Mouse (Mus musculus) heart, postnatal 0 days (tissue): Measurements from ENCODE around the gene Cry1. TPM values are rescaled to one million over a fixed set of nuclear protein-coding genes. Genes with fewer than 3 reads are reported as not detected.

Experiments
- ATAC-seq: fragments of 200-750 bp; cut with Nextera tagmentation; 2 replicates; pipeline ENCODE4 v1.8.0; 2017; ENCODE audit warnings: low read depth, moderate number of reproducible peaks, moderate library complexity; ENCODE audit not compliant: insufficient read depth
- DNase-seq: peaks from one replicate; pipeline ENCODE4 v3.0.0-alpha.2; 2016; ENCODE audit warnings: low spot score
- H3K27ac ChIP-seq: fragments of 300-500 bp; sonication (generic); 2 replicates; pipeline ENCODE4 v1.5.1; 2014; ENCODE audit warnings: low read depth, mild to moderate bottlenecking
- H3K27me3 ChIP-seq: fragments of 300-500 bp; sonication (generic); 2 replicates; pipeline ENCODE4 v1.6.1; 2014; ENCODE audit warnings: low read length, mixed read lengths; ENCODE audit not compliant: control insufficient read depth, insufficient read depth
- H3K36me3 ChIP-seq: fragments of 300-500 bp; sonication (generic); replicated peaks from 2 replicates; pipeline ENCODE4 v1.6.1; 2014; ENCODE audit warnings: low read length, mixed read lengths; ENCODE audit not compliant: control insufficient read depth, insufficient read depth
- H3K4me1 ChIP-seq: fragments of 300-500 bp; sonication (generic); 2 replicates; pipeline ENCODE4 v1.6.1; 2014; ENCODE audit warnings: antibody characterized with exemption; ENCODE audit not compliant: control insufficient read depth, insufficient read depth
- H3K4me2 ChIP-seq: fragments of 300-500 bp; sonication (generic); 2 replicates; pipeline ENCODE4 v1.6.1; 2014; ENCODE audit warnings: low read depth, mild to moderate bottlenecking, low read length, moderate library complexity
- H3K4me3 ChIP-seq: fragments of 300-500 bp; sonication (generic); 2 replicates; pipeline ENCODE4 v1.5.1; 2014; ENCODE audit warnings: low read depth, low read length
- H3K9ac ChIP-seq: fragments of 300-500 bp; sonication (generic); replicated peaks from 2 replicates; pipeline ENCODE4 v1.6.1; 2014; ENCODE audit warnings: low read depth, low read length, mixed read lengths
- H3K9me3 ChIP-seq: fragments of 300-500 bp; sonication (generic); replicated peaks from 2 replicates; pipeline ENCODE4 v1.6.1; 2016; ENCODE audit warnings: low read length; ENCODE audit not compliant: control insufficient read depth
- CTCF ChIP-seq: IDR thresholded peaks from 2 replicates; pipeline ENCODE4 v1.5.1; 2016; ENCODE audit warnings: antibody characterized with exemption, control low read depth, low read depth
- EP300 ChIP-seq: IDR thresholded peaks from 2 replicates; pipeline ENCODE4 v1.6.1; 2016; ENCODE audit warnings: antibody characterized with exemption, low read depth
- WGBS: fragments of 180-500 bp; shearing (Covaris S2); extraction: QIAGEN DNeasy Blood & Tissue Kit; methylation state at CpG from one replicate; pipeline ENCODE4 v1.1.7; 2014; 5-methylcytosine and 5-hydroxymethylcytosine counted together
- polyA plus RNA-seq: library from polyadenylated mRNA; unstranded; fragments of >200 nt; fragmentation: Nextera tagmentation; extraction: Ambion mirVana; gene quantifications from 2 replicates; pipeline ENCODE4 v1.2.1, GENCODE M21; 2015
- total RNA-seq: library from RNA; depleted of rRNA; stranded (reverse); fragments of >200 nt; gene quantifications from 2 replicates; pipeline ENCODE4 v1.2.3, GENCODE M21; 2014; ENCODE audit warnings: low replicate concordance

Gene Cry1
- total and polyA plus RNA-seq, 2 experiments from 2014 or later: 9.6 to 17.5 TPM

DNA sequence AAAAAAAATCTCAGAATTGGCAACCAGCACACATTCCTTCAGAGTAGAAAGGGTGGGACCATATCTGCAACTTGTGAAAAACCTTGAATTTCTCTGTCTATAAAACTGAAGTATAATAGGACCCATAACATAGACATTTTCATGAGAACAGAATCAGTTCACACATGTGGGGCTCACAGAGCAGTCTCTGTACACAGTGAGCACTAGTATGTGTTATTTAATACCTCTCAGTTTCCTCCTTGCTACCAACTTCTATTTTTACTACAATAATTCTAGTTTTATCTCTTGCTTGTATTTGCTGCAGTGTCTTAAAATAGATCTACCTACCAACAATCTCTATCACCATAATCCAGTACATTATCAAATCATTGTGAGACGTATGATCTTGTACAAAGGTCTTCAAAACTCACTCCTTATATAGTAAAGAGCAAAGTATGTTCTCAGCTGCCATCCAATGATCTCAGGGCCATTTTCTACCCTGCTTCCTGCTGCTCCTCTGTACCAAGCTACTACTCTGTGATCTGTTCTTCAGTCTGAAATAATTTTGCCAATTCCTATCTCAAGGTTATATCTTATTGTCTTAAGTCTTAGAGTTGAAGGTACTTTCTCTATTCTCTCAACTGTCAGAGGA lies 24.8 kb downstream of the Cry1 start:
- no peaks in the 10 kb centered on the region for H3K27me3 ChIP-seq
- H3K36me3 ChIP-seq: no peaks in the 10 kb centered on the region
- H3K27ac ChIP-seq: peak overlapping the region; percentile 53; the same call in 1 of the 2 replicates
- no peak; the same call in 1 of the 2 replicates for ATAC-seq
- TF ChIP-seq CTCF: no peak
- TF ChIP-seq EP300: no peak
- no peak overlapping the region for H3K9ac ChIP-seq
- H3K4me3 ChIP-seq: no peak overlapping the region
- no peak for DNase-seq
- H3K4me2 ChIP-seq: no peak overlapping the region
- peaks cover 8% of the 10 kb centered on the region for H3K4me1 ChIP-seq
- 10% methylated on average over 1 of the region's 1 CpGs for WGBS
- H3K9me3 ChIP-seq: no peaks in the 10 kb centered on the region

DNA sequence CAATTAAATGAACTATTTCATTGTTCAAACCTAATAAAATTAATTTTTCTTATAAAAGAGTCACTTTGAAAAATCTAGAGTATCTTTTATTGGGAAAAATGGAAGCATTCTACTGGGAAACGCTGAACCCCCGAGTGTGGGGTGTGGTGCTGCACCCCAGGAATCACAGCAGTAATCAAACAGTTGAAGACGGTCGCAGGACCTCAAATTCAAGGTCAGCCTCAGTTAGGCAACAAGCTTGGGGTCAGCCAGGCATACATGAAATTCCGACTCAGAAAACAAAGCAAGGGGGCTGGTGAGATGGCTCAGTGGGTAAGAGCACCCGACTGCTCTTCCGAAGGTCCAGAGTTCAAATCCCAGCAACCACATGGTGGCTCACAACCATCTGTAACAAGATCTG lies 27.4 kb downstream of the Cry1 start:
- WGBS: 92% methylated on average over 7 of the region's 7 CpGs
- peaks cover 8% of the 10 kb centered on the region for H3K4me1 ChIP-seq
- H3K4me3 ChIP-seq: no peak overlapping the region
- H3K4me2 ChIP-seq: no peak overlapping the region
- no peak for ATAC-seq
- no peak for DNase-seq
- TF ChIP-seq EP300 (no peak), CTCF (no peak)
- H3K9me3 ChIP-seq: no peaks in the 10 kb centered on the region
- no peaks in the 10 kb centered on the region for H3K36me3 ChIP-seq
- H3K9ac ChIP-seq: no peak overlapping the region
- no peak overlapping the region for H3K27ac ChIP-seq
- no peaks in the 10 kb centered on the region for H3K27me3 ChIP-seq

GRCm38 (mm10) chr10:85154195-85154594 lies 30.7 kb downstream of the Cry1 start:
- Histone ChIP-seq H3K36me3 (peaks cover 7% of the 10 kb centered on the region; the same call in 1 of the 2 replicates), H3K9me3 (no peaks in the 10 kb centered on the region), H3K4me3 (no peak overlapping the region), H3K4me1 (no peaks in the 10 kb centered on the region), H3K9ac (no peak overlapping the region), H3K27me3 (no peaks in the 10 kb centered on the region), H3K4me2 (no peak overlapping the region), H3K27ac (no peak overlapping the region)
- DNase-seq (peak; percentile 48), ATAC-seq (no peak)
- 13% methylated on average over 2 of the region's 2 CpGs for WGBS
- TF ChIP-seq EP300 (no peak), CTCF (peak; percentile 74)

DNA sequence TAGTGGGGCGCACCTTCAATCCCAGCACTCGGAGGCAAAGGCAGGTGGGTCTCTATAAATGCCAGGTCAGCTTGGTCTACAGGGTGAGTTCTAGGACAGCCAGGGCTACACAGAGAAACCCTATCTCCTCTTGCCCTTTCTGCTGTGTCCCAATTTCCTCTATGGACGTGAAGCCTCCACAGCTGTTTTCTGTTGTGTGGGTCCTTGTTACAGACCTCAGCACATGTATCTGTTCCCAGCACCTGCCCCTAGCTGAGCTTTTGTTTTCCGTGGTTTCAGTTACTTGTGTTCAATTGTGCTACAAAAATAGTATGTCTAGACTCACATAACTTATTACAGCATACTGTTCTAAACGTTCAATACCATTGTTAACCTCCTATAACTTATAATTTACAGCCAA lies 35.6 kb downstream of the Cry1 start:
- Histone ChIP-seq H3K36me3 (peaks cover 36% of the 10 kb centered on the region), H3K27ac (no peak overlapping the region), H3K4me3 (no peak overlapping the region), H3K9ac (no peak overlapping the region), H3K4me2 (no peak overlapping the region), H3K27me3 (no peaks in the 10 kb centered on the region), H3K9me3 (no peaks in the 10 kb centered on the region), H3K4me1 (no peaks in the 10 kb centered on the region)
- no peak for ATAC-seq
- no peak for DNase-seq
- no peak for TF ChIP-seq EP300
- no peak for TF ChIP-seq CTCF
- 78% methylated on average over 5 of the region's 5 CpGs for WGBS

GRCm38 (mm10) chr10:85146282-85146681 lies 38.6 kb downstream of the Cry1 start:
- H3K27me3 ChIP-seq: no peaks in the 10 kb centered on the region
- H3K4me1 ChIP-seq: no peaks in the 10 kb centered on the region
- H3K4me2 ChIP-seq: no peak overlapping the region
- H3K9ac ChIP-seq: no peak overlapping the region
- ATAC-seq (no peak), DNase-seq (no peak)
- 82% methylated on average over 14 of the region's 14 CpGs for WGBS
- TF ChIP-seq CTCF (no peak), EP300 (no peak)
- peaks cover 56% of the 10 kb centered on the region for H3K36me3 ChIP-seq
- no peak overlapping the region for H3K4me3 ChIP-seq
- no peaks in the 10 kb centered on the region for H3K9me3 ChIP-seq
- no peak overlapping the region for H3K27ac ChIP-seq

GRCm38 (mm10) chr10:85141465-85141864 lies 43.4 kb downstream of the Cry1 start:
- H3K27me3 ChIP-seq: no peaks in the 10 kb centered on the region
- TF ChIP-seq EP300 (no peak), CTCF (no peak)
- no peak overlapping the region for H3K9ac ChIP-seq
- ATAC-seq (no peak), DNase-seq (no peak)
- no peaks in the 10 kb centered on the region for H3K4me1 ChIP-seq
- peaks cover 37% of the 10 kb centered on the region for H3K36me3 ChIP-seq
- no peak overlapping the region for H3K4me3 ChIP-seq
- H3K9me3 ChIP-seq: no peaks in the 10 kb centered on the region
- 57% methylated on average over 9 of the region's 9 CpGs for WGBS
- no peak overlapping the region for H3K27ac ChIP-seq
- no peak overlapping the region for H3K4me2 ChIP-seq
